Mouse (Mus musculus): ENCODE measurements at regions not wholly inside any gene's neighbourhood (a gene's known extent, or its start where the extent isn't known, plus 50 kb on each side); places are given as distances from the start of the nearest gene placed in this dataset.
A peak's percentile ranks its signal among the peaks of the same experiment; 100 is the strongest.

- DNase-seq (ENCODE audit: low spot score), result no peak
Observed at GRCm38 (mm10) chr4:131293560-131293959, 349.4 kb downstream of the Matn1 start.

- no peak for DNase-seq (ENCODE audit: low spot score)
Observed at GRCm38 (mm10) chr4:131298011-131298674, 354.0 kb downstream of the Matn1 start.

GRCm38 (mm10) chr4:131303936-131304335 lies 359.8 kb downstream of the Matn1 start:
- DNase-seq (ENCODE audit: low spot score), result no peak

- peak; percentile 62 for DNase-seq (ENCODE audit: low spot score)
Observed at GRCm38 (mm10) chr4:131304361-131304777, 360.2 kb downstream of the Matn1 start.

- DNase-seq (ENCODE audit: low spot score), result no peak
Observed at GRCm38 (mm10) chr4:131314231-131314630, 370.0 kb downstream of the Matn1 start.

GRCm38 (mm10) chr4:131316041-131316440 lies 371.9 kb downstream of the Matn1 start:
- no peak for DNase-seq (ENCODE audit: low spot score)

GRCm38 (mm10) chr4:131322323-131322722 lies 378.1 kb downstream of the Matn1 start:
- DNase-seq (ENCODE audit: low spot score), result no peak

- DNase-seq (ENCODE audit: low spot score), result no peak
Observed at GRCm38 (mm10) chr4:131324486-131324885, 380.3 kb downstream of the Matn1 start.

- DNase-seq (ENCODE audit: low spot score), result no peak
Observed at GRCm38 (mm10) chr4:131325200-131325599, 381.0 kb downstream of the Matn1 start.

- DNase-seq (ENCODE audit: low spot score), result no peak
Observed at GRCm38 (mm10) chr4:131325609-131326008, 381.4 kb downstream of the Matn1 start.

GRCm38 (mm10) chr4:131329398-131329797 lies 385.2 kb downstream of the Matn1 start:
- DNase-seq (ENCODE audit: low spot score), result no peak

- no peak for DNase-seq (ENCODE audit: low spot score)
Observed at GRCm38 (mm10) chr4:131331646-131332045, 387.5 kb downstream of the Matn1 start.

- DNase-seq (ENCODE audit: low spot score), result no peak
Observed at GRCm38 (mm10) chr4:131336801-131337200, 392.6 kb downstream of the Matn1 start.

- DNase-seq (ENCODE audit: low spot score), result no peak
Observed at GRCm38 (mm10) chr4:131340993-131341695, 397.0 kb downstream of the Matn1 start.

- no peak for DNase-seq (ENCODE audit: low spot score)
Observed at GRCm38 (mm10) chr4:131346727-131347126, 402.5 kb downstream of the Matn1 start.

- no peak for DNase-seq (ENCODE audit: low spot score)
Observed at GRCm38 (mm10) chr4:131350268-131350667, 406.1 kb downstream of the Matn1 start.

- no peak for DNase-seq (ENCODE audit: low spot score)
Observed at GRCm38 (mm10) chr4:131354908-131355307, 410.7 kb downstream of the Matn1 start.

- peak; percentile 29 for DNase-seq (ENCODE audit: low spot score)
Observed at GRCm38 (mm10) chr4:131355526-131355991, 411.4 kb downstream of the Matn1 start.

GRCm38 (mm10) chr4:131356316-131356715 lies 412.1 kb downstream of the Matn1 start:
- peak; percentile 72 for DNase-seq (ENCODE audit: low spot score)

GRCm38 (mm10) chr4:131363030-131363429 lies 418.8 kb downstream of the Matn1 start:
- no peak for DNase-seq (ENCODE audit: low spot score)

GRCm38 (mm10) chr4:131364671-131365252 lies 420.6 kb downstream of the Matn1 start:
- DNase-seq (ENCODE audit: low spot score), result no peak

GRCm38 (mm10) chr4:131366006-131366405 lies 421.8 kb downstream of the Matn1 start:
- no peak for DNase-seq (ENCODE audit: low spot score)

- DNase-seq (ENCODE audit: low spot score), result no peak
Observed at GRCm38 (mm10) chr4:131366656-131367055, 422.5 kb downstream of the Matn1 start.
